Mouse (Mus musculus): ENCODE results near the gene Gm12695. TPM values are rescaled to one million over a fixed set of nuclear protein-coding genes. Genes with fewer than 3 reads are reported as not detected.

Gene Gm12695
- polyA plus RNA-seq, 1 experiment from 2014 or later = not detected

- H3K9ac ChIP-seq = no peak overlapping the region
- no peaks in the 10 kb centered on the region for H3K27me3 ChIP-seq
- WGBS = 90% methylated on average over 3 of the region's 3 CpGs
- H3K4me1 ChIP-seq (replicated peaks) = no peaks in the 10 kb centered on the region
- no peak overlapping the region for H3K4me2 ChIP-seq
- H3K9me3 ChIP-seq (replicated peaks) = no peaks in the 10 kb centered on the region
- no peaks in the 10 kb centered on the region for H3K36me3 ChIP-seq
- ATAC-seq (replicated peaks; ENCODE audit: insufficient number of reproducible peaks, insufficient read depth, low FRiP score, low read depth) = no peak
- no peak overlapping the region for H3K4me3 ChIP-seq
- H3K27ac ChIP-seq = no peak overlapping the region
Measured at GRCm38 (mm10) chr4:96740472-96740871, 44.5 kb downstream of the Gm12695 start.

- WGBS = 58% methylated on average over 4 of the region's 4 CpGs
- H3K9me3 ChIP-seq (replicated peaks) = no peaks in the 10 kb centered on the region
- no peaks in the 10 kb centered on the region for H3K27me3 ChIP-seq
Measured at GRCm38 (mm10) chr4:96729256-96729655, 55.7 kb downstream of the Gm12695 start.

DNA sequence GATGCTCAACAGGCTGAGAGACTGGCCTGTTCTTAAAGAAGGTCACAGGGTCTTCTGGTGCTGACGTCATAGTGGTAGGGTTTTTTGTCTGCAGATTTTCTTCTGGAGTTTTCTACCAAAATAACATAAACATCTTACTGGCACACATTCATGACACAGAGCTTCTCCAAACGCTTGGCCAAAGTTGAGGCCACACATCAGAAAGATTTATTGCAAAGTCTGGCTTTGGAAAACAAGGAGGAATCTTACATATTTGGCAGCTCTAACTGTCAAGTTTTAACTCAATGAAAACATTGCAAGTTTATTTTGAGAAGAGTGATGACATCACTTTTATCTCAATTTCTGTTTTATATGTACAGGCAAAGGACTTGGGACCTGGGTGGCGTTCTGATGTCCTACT is 56.8 kb downstream of the Gm12695 start:
- no peak overlapping the region for H3K27ac ChIP-seq
- no peak for ATAC-seq (replicated peaks; ENCODE audit: insufficient number of reproducible peaks, insufficient read depth, low FRiP score, low read depth)
- H3K9me3 ChIP-seq (replicated peaks) = no peaks in the 10 kb centered on the region
- H3K4me2 ChIP-seq = no peak overlapping the region
- WGBS = 47% methylated on average over 3 of the region's 3 CpGs
- H3K36me3 ChIP-seq = no peaks in the 10 kb centered on the region
- H3K4me3 ChIP-seq = no peak overlapping the region
- H3K9ac ChIP-seq = no peak overlapping the region
- H3K27me3 ChIP-seq = no peaks in the 10 kb centered on the region
- no peaks in the 10 kb centered on the region for H3K4me1 ChIP-seq (replicated peaks)

More at GRCm38 (mm10) chr4:96729256-96729655, 55.7 kb downstream of the Gm12695 start:
- no peak for ATAC-seq (replicated peaks; ENCODE audit: insufficient number of reproducible peaks, insufficient read depth, low FRiP score, low read depth)
- no peaks in the 10 kb centered on the region for H3K36me3 ChIP-seq
- no peak overlapping the region for H3K4me2 ChIP-seq
- no peak overlapping the region for H3K9ac ChIP-seq
- H3K27ac ChIP-seq = no peak overlapping the region
- H3K4me3 ChIP-seq = no peak overlapping the region
- H3K4me1 ChIP-seq (replicated peaks) = no peaks in the 10 kb centered on the region

GRCm38 (mm10) chr4:96725415-96726055 is 59.5 kb downstream of the Gm12695 start:
- Histone ChIP-seq H3K27ac (no peak overlapping the region), H3K9me3 (replicated peaks) (no peaks in the 10 kb centered on the region), H3K4me1 (replicated peaks) (no peaks in the 10 kb centered on the region), H3K4me2 (no peak overlapping the region), H3K9ac (no peak overlapping the region), H3K4me3 (no peak overlapping the region), H3K27me3 (no peaks in the 10 kb centered on the region), H3K36me3 (no peaks in the 10 kb centered on the region)
- ATAC-seq (replicated peaks; ENCODE audit: insufficient number of reproducible peaks, insufficient read depth, low FRiP score, low read depth) = no peak
- WGBS = 72% methylated on average over 5 of the region's 5 CpGs

GRCm38 (mm10) chr4:96722301-96722700 is 62.7 kb downstream of the Gm12695 start:
- 75% methylated on average over 2 of the region's 2 CpGs for WGBS
- ATAC-seq (replicated peaks; ENCODE audit: insufficient number of reproducible peaks, insufficient read depth, low FRiP score, low read depth) = no peak

GRCm38 (mm10) chr4:96718977-96719966 is 65.7 kb downstream of the Gm12695 start:
- 61% methylated on average over 4 of the region's 4 CpGs for WGBS
- Histone ChIP-seq H3K27ac (no peak overlapping the region), H3K4me3 (no peak overlapping the region), H3K27me3 (no peaks in the 10 kb centered on the region), H3K36me3 (no peaks in the 10 kb centered on the region), H3K4me2 (no peak overlapping the region), H3K4me1 (replicated peaks) (no peaks in the 10 kb centered on the region), H3K9me3 (replicated peaks) (no peaks in the 10 kb centered on the region), H3K9ac (no peak overlapping the region)
- ATAC-seq (replicated peaks; ENCODE audit: insufficient number of reproducible peaks, insufficient read depth, low FRiP score, low read depth) = no peak

More at GRCm38 (mm10) chr4:96722301-96722700, 62.7 kb downstream of the Gm12695 start:
- Histone ChIP-seq H3K27ac (no peak overlapping the region), H3K4me1 (replicated peaks) (no peaks in the 10 kb centered on the region), H3K36me3 (no peaks in the 10 kb centered on the region), H3K9me3 (replicated peaks) (no peaks in the 10 kb centered on the region), H3K9ac (no peak overlapping the region), H3K4me3 (no peak overlapping the region), H3K4me2 (no peak overlapping the region), H3K27me3 (no peaks in the 10 kb centered on the region)

GRCm38 (mm10) chr4:96718503-96718902 is 66.5 kb downstream of the Gm12695 start:
- no peak overlapping the region for H3K9ac ChIP-seq
- no peak for ATAC-seq (replicated peaks; ENCODE audit: insufficient number of reproducible peaks, insufficient read depth, low FRiP score, low read depth)
- no peak overlapping the region for H3K4me3 ChIP-seq
- H3K4me2 ChIP-seq = no peak overlapping the region
- H3K27ac ChIP-seq = no peak overlapping the region
- no peaks in the 10 kb centered on the region for H3K27me3 ChIP-seq
- H3K4me1 ChIP-seq (replicated peaks) = no peaks in the 10 kb centered on the region
- H3K36me3 ChIP-seq = no peaks in the 10 kb centered on the region
- H3K9me3 ChIP-seq (replicated peaks) = no peaks in the 10 kb centered on the region

- H3K4me2 ChIP-seq = no peak overlapping the region
Measured at GRCm38 (mm10) chr4:96705281-96705951, 79.6 kb downstream of the Gm12695 start.

DNA sequence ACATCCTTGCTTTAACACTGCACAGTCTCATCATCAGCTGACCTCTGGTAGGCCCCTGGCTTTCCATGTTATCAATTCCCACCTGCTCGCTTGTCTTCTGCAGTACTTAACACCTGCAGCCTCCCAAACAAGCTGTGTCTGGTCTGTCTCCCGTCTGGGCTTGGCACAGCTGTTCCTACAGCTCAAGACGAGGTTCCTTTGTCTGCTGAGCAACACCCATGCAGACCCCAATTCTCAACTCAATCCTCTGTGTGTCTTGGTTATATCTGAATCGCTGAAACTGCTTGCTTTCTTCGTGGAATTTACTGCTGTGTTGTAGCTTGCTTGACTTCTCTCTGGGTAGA is 86.8 kb downstream of the Gm12695 start:
- H3K4me2 ChIP-seq = no peak overlapping the region
- H3K9ac ChIP-seq = no peak overlapping the region
- no peaks in the 10 kb centered on the region for H3K9me3 ChIP-seq (replicated peaks)
- H3K4me1 ChIP-seq (replicated peaks) = no peaks in the 10 kb centered on the region; the same call in 1 of the 2 replicates
- no peak for ATAC-seq (replicated peaks; ENCODE audit: insufficient number of reproducible peaks, insufficient read depth, low FRiP score, low read depth)
- 56% methylated on average over 5 of the region's 5 CpGs for WGBS
- no peaks in the 10 kb centered on the region for H3K36me3 ChIP-seq
- H3K4me3 ChIP-seq = no peak overlapping the region
- no peak overlapping the region for H3K27ac ChIP-seq
- H3K27me3 ChIP-seq = no peaks in the 10 kb centered on the region

More at GRCm38 (mm10) chr4:96705281-96705951, 79.6 kb downstream of the Gm12695 start:
- no peak for ATAC-seq (replicated peaks; ENCODE audit: insufficient number of reproducible peaks, insufficient read depth, low FRiP score, low read depth)
- no peaks in the 10 kb centered on the region for H3K27me3 ChIP-seq
- no peak overlapping the region for H3K4me3 ChIP-seq
- no peaks in the 10 kb centered on the region for H3K9me3 ChIP-seq (replicated peaks)
- 51% methylated on average over 2 of the region's 2 CpGs for WGBS
- H3K36me3 ChIP-seq = no peaks in the 10 kb centered on the region
- no peak overlapping the region for H3K27ac ChIP-seq
- no peak overlapping the region for H3K9ac ChIP-seq
- H3K4me1 ChIP-seq (replicated peaks) = no peaks in the 10 kb centered on the region

- Histone ChIP-seq H3K4me3 (no peak overlapping the region), H3K9ac (no peak overlapping the region), H3K9me3 (replicated peaks) (no peaks in the 10 kb centered on the region), H3K27me3 (no peaks in the 10 kb centered on the region), H3K4me2 (no peak overlapping the region), H3K27ac (no peak overlapping the region), H3K4me1 (replicated peaks) (no peaks in the 10 kb centered on the region; the same call in 1 of the 2 replicates), H3K36me3 (no peaks in the 10 kb centered on the region)
- no peak for ATAC-seq (replicated peaks; ENCODE audit: insufficient number of reproducible peaks, insufficient read depth, low FRiP score, low read depth)
- WGBS = 73% methylated on average over 15 of the region's 15 CpGs
Measured at GRCm38 (mm10) chr4:96697511-96698217, 87.3 kb downstream of the Gm12695 start.

Measured in heart, embryonic 15.5 days (tissue).